Mouse (Mus musculus) lung, postnatal 0 days (tissue): ENCODE data around the gene Taok2.

ENCODE experiments used
- CTCF ChIP-seq: IDR thresholded peaks from 2 replicates; pipeline ENCODE4 v1.5.1; 2016; ENCODE audit warnings: antibody characterized with exemption, mild to moderate bottlenecking
- EP300 ChIP-seq: IDR thresholded peaks from 2 replicates; pipeline ENCODE4 v1.6.1; 2016; ENCODE audit warnings: antibody characterized with exemption, mild to moderate bottlenecking, control low read depth

GRCm38 (mm10) chr7:126818818-126819217, 65.7 kb downstream of the Taok2 start:
- TF ChIP-seq EP300 (no peak), CTCF (peak; percentile 18)
